Mouse (Mus musculus) forebrain, embryonic 14.5 days (tissue): ENCODE data around the gene Tjp1. TPM values are rescaled to one million over a fixed set of nuclear protein-coding genes. Genes with fewer than 3 reads are reported as not detected.

Experiments used
- ATAC-seq: fragments of 200-750 bp; cut with Nextera tagmentation; 2 replicates; pipeline ENCODE4 v1.8.0; 2017; ENCODE audit warnings: mild to moderate bottlenecking, moderate library complexity
- DNase-seq: peaks from one replicate; pipeline ENCODE4 v3.0.0-alpha.2; 2015; ENCODE audit warnings: low spot score
- H3K27ac ChIP-seq: fragments of 300-500 bp; sonication (generic); 2 replicates; pipeline ENCODE4 v1.5.1; 2014; ENCODE audit warnings: low read depth, mild to moderate bottlenecking, control low read depth, low read length, moderate library complexity
- H3K27me3 ChIP-seq: fragments of 300-500 bp; sonication (generic); replicated peaks from 2 replicates; pipeline ENCODE4 v1.6.1; 2014; ENCODE audit warnings: low read length, control low read depth, mixed read lengths; ENCODE audit not compliant: control insufficient read depth, insufficient read depth
- H3K36me3 ChIP-seq: fragments of 300-500 bp; sonication (generic); 2 replicates; pipeline ENCODE4 v1.6.1; 2014; ENCODE audit warnings: low read length, control low read depth; ENCODE audit not compliant: control insufficient read depth, insufficient read depth
- H3K4me1 ChIP-seq: fragments of 300-500 bp; sonication (generic); 2 replicates; pipeline ENCODE4 v1.6.1; 2014; ENCODE audit warnings: antibody characterized with exemption, low read length, control low read depth; ENCODE audit not compliant: control insufficient read depth, insufficient read depth
- H3K4me2 ChIP-seq: fragments of 300-500 bp; sonication (generic); 2 replicates; pipeline ENCODE4 v1.6.1; 2014; ENCODE audit warnings: mild to moderate bottlenecking, control low read depth, low read length
- H3K4me3 ChIP-seq: fragments of 300-500 bp; sonication (generic); 2 replicates; pipeline ENCODE4 v1.5.1; 2014; ENCODE audit warnings: low read depth, low read length, control low read depth
- H3K9ac ChIP-seq: fragments of 300-500 bp; sonication (generic); 2 replicates; pipeline ENCODE4 v1.6.1; 2014; ENCODE audit warnings: mild to moderate bottlenecking, low read length, control low read depth, moderate library complexity
- H3K9me3 ChIP-seq: fragments of 300-500 bp; sonication (generic); replicated peaks from 2 replicates; pipeline ENCODE4 v1.6.1; 2016; ENCODE audit warnings: low read length, control low read depth, mixed read lengths; ENCODE audit not compliant: control insufficient read depth
- WGBS: fragments of 180-500 bp; shearing (Covaris S2); extraction: QIAGEN DNeasy Blood & Tissue Kit; methylation state at CpG from one replicate; pipeline ENCODE4 v1.1.7; 2014; 5-methylcytosine and 5-hydroxymethylcytosine counted together
- polyA plus RNA-seq: library from polyadenylated mRNA; unstranded; fragments of >200 nt; fragmentation: Nextera tagmentation; extraction: Ambion mirVana; gene quantifications from 2 replicates; pipeline ENCODE4 v1.2.1, GENCODE M21; 2014

The Tjp1 gene
- polyA plus RNA-seq, 1 experiment from 2014 or later: 16.2 TPM

GRCm38 (mm10) chr7:65456031-65456430, 71.5 kb downstream of the Tjp1 start:
- Histone ChIP-seq H3K27ac (no peak overlapping the region), H3K36me3 (no peaks in the 10 kb centered on the region), H3K4me2 (no peak overlapping the region), H3K4me3 (no peak overlapping the region), H3K4me1 (peaks cover 4% of the 10 kb centered on the region; the same call in 1 of the 2 replicates), H3K27me3 (no peaks in the 10 kb centered on the region), H3K9me3 (no peaks in the 10 kb centered on the region), H3K9ac (no peak overlapping the region)
- DNase-seq: no peak
- ATAC-seq: no peak
- 80% methylated on average over 2 of the region's 2 CpGs for WGBS

- WGBS: 86% methylated on average over 3 of the region's 3 CpGs
- H3K9ac ChIP-seq: no peak overlapping the region
- no peaks in the 10 kb centered on the region for H3K36me3 ChIP-seq
- H3K27ac ChIP-seq: no peak overlapping the region
- no peak for DNase-seq
- H3K4me3 ChIP-seq: no peak overlapping the region
- no peak overlapping the region for H3K4me2 ChIP-seq
- H3K9me3 ChIP-seq: no peaks in the 10 kb centered on the region
- ATAC-seq: no peak
- no peaks in the 10 kb centered on the region for H3K27me3 ChIP-seq
- H3K4me1 ChIP-seq: peaks cover 8% of the 10 kb centered on the region; the same call in 1 of the 2 replicates
These were observed 72.4 kb downstream of the Tjp1 start for GRCm38 (mm10) chr7:65455208-65455607.

GRCm38 (mm10) chr7:65454269-65454668, 73.3 kb downstream of the Tjp1 start:
- Histone ChIP-seq H3K36me3 (no peaks in the 10 kb centered on the region), H3K27me3 (no peaks in the 10 kb centered on the region), H3K4me3 (no peak overlapping the region), H3K4me2 (no peak overlapping the region), H3K27ac (no peak overlapping the region), H3K9me3 (no peaks in the 10 kb centered on the region), H3K9ac (no peak overlapping the region), H3K4me1 (peaks cover 11% of the 10 kb centered on the region; the same call in 1 of the 2 replicates)
- ATAC-seq (peak; percentile 58; the same call in 1 of the 2 replicates), DNase-seq (peak; percentile 77)
- WGBS: 21% methylated on average over 3 of the region's 3 CpGs

- Histone ChIP-seq H3K27ac (no peak overlapping the region), H3K4me1 (peaks cover 11% of the 10 kb centered on the region; the same call in 1 of the 2 replicates), H3K9ac (no peak overlapping the region), H3K4me2 (no peak overlapping the region), H3K36me3 (no peaks in the 10 kb centered on the region), H3K4me3 (no peak overlapping the region), H3K9me3 (no peaks in the 10 kb centered on the region), H3K27me3 (no peaks in the 10 kb centered on the region)
- 85% methylated on average over 3 of the region's 3 CpGs for WGBS
- no peak for ATAC-seq
- DNase-seq: no peak
These were observed 75.3 kb downstream of the Tjp1 start for GRCm38 (mm10) chr7:65452246-65452645.

- Histone ChIP-seq H3K9ac (no peak overlapping the region; the same call in 1 of the 2 replicates), H3K27me3 (no peaks in the 10 kb centered on the region), H3K36me3 (no peaks in the 10 kb centered on the region), H3K27ac (no peak overlapping the region), H3K4me2 (no peak overlapping the region), H3K9me3 (no peaks in the 10 kb centered on the region), H3K4me1 (peaks cover 11% of the 10 kb centered on the region; the same call in 1 of the 2 replicates), H3K4me3 (no peak overlapping the region)
- DNase-seq (peak; percentile 74), ATAC-seq (peak; percentile 77)
- 9% methylated on average over 5 of the region's 5 CpGs for WGBS
These were observed 77.4 kb downstream of the Tjp1 start for GRCm38 (mm10) chr7:65450158-65450557.

GRCm38 (mm10) chr7:65441505-65441904, 86.1 kb downstream of the Tjp1 start:
- H3K27ac ChIP-seq: no peak overlapping the region
- WGBS: 85% methylated on average over 4 of the region's 4 CpGs
- H3K36me3 ChIP-seq: no peaks in the 10 kb centered on the region
- H3K9me3 ChIP-seq: no peaks in the 10 kb centered on the region
- H3K4me3 ChIP-seq: no peak overlapping the region
- no peak for DNase-seq
- H3K27me3 ChIP-seq: no peaks in the 10 kb centered on the region
- no peak for ATAC-seq
- peaks cover 3% of the 10 kb centered on the region; the same call in 1 of the 2 replicates for H3K4me1 ChIP-seq
- H3K4me2 ChIP-seq: no peak overlapping the region
- no peak overlapping the region for H3K9ac ChIP-seq

- Histone ChIP-seq H3K4me1 (peaks cover 3% of the 10 kb centered on the region; the same call in 1 of the 2 replicates), H3K36me3 (no peaks in the 10 kb centered on the region), H3K27ac (no peak overlapping the region), H3K9me3 (no peaks in the 10 kb centered on the region), H3K4me2 (no peak overlapping the region), H3K4me3 (no peak overlapping the region), H3K27me3 (no peaks in the 10 kb centered on the region), H3K9ac (no peak overlapping the region)
- DNase-seq (no peak), ATAC-seq (no peak)
- WGBS: 85% methylated on average over 8 of the region's 8 CpGs
These were observed 88.1 kb downstream of the Tjp1 start for GRCm38 (mm10) chr7:65439518-65439917.

- no peaks in the 10 kb centered on the region for H3K9me3 ChIP-seq
- H3K36me3 ChIP-seq: no peaks in the 10 kb centered on the region
- peaks cover 3% of the 10 kb centered on the region; the same call in 1 of the 2 replicates for H3K4me1 ChIP-seq
These were observed 89.4 kb downstream of the Tjp1 start for GRCm38 (mm10) chr7:65438146-65438545.

GRCm38 (mm10) chr7:65436921-65437320, 90.7 kb downstream of the Tjp1 start:
- H3K27ac ChIP-seq: no peak overlapping the region

More at GRCm38 (mm10) chr7:65438146-65438545, 89.4 kb downstream of the Tjp1 start:
- 67% methylated on average over 5 of the region's 5 CpGs for WGBS
- Histone ChIP-seq H3K4me3 (no peak overlapping the region), H3K9ac (no peak overlapping the region), H3K27ac (no peak overlapping the region), H3K27me3 (no peaks in the 10 kb centered on the region), H3K4me2 (no peak overlapping the region)
- ATAC-seq (no peak), DNase-seq (no peak)

More at GRCm38 (mm10) chr7:65436921-65437320, 90.7 kb downstream of the Tjp1 start:
- no peaks in the 10 kb centered on the region for H3K9me3 ChIP-seq
- WGBS: 83% methylated on average over 3 of the region's 3 CpGs
- H3K36me3 ChIP-seq: no peaks in the 10 kb centered on the region
- H3K4me2 ChIP-seq: no peak overlapping the region
- no peak overlapping the region for H3K9ac ChIP-seq
- no peak overlapping the region for H3K4me3 ChIP-seq
- DNase-seq (no peak), ATAC-seq (no peak)
- H3K27me3 ChIP-seq: no peaks in the 10 kb centered on the region
- H3K4me1 ChIP-seq: peaks cover 3% of the 10 kb centered on the region; the same call in 1 of the 2 replicates
